Mouse (Mus musculus) heart, postnatal 0 days (tissue): ENCODE results near the gene Sdad1. TPM values are rescaled to one million over a fixed set of nuclear protein-coding genes. Genes with fewer than 3 reads are reported as not detected.
A peak's percentile ranks its signal among the peaks of the same experiment; 100 is the strongest.

ENCODE experiments used
- ATAC-seq: fragments of 200-750 bp; cut with Nextera tagmentation; 2 replicates; pipeline ENCODE4 v1.8.0; 2017; ENCODE audit warnings: low read depth, moderate number of reproducible peaks, moderate library complexity; ENCODE audit not compliant: insufficient read depth
- DNase-seq: peaks from one replicate; pipeline ENCODE4 v3.0.0-alpha.2; 2016; ENCODE audit warnings: low spot score
- H3K27ac ChIP-seq: fragments of 300-500 bp; sonication (generic); 2 replicates; pipeline ENCODE4 v1.5.1; 2014; ENCODE audit warnings: low read depth, mild to moderate bottlenecking
- H3K27me3 ChIP-seq: fragments of 300-500 bp; sonication (generic); 2 replicates; pipeline ENCODE4 v1.6.1; 2014; ENCODE audit warnings: low read length, mixed read lengths; ENCODE audit not compliant: control insufficient read depth, insufficient read depth
- H3K36me3 ChIP-seq: fragments of 300-500 bp; sonication (generic); replicated peaks from 2 replicates; pipeline ENCODE4 v1.6.1; 2014; ENCODE audit warnings: low read length, mixed read lengths; ENCODE audit not compliant: control insufficient read depth, insufficient read depth
- H3K4me1 ChIP-seq: fragments of 300-500 bp; sonication (generic); 2 replicates; pipeline ENCODE4 v1.6.1; 2014; ENCODE audit warnings: antibody characterized with exemption; ENCODE audit not compliant: control insufficient read depth, insufficient read depth
- H3K4me2 ChIP-seq: fragments of 300-500 bp; sonication (generic); 2 replicates; pipeline ENCODE4 v1.6.1; 2014; ENCODE audit warnings: low read depth, mild to moderate bottlenecking, low read length, moderate library complexity
- H3K4me3 ChIP-seq: fragments of 300-500 bp; sonication (generic); 2 replicates; pipeline ENCODE4 v1.5.1; 2014; ENCODE audit warnings: low read depth, low read length
- H3K9ac ChIP-seq: fragments of 300-500 bp; sonication (generic); replicated peaks from 2 replicates; pipeline ENCODE4 v1.6.1; 2014; ENCODE audit warnings: low read depth, low read length, mixed read lengths
- H3K9me3 ChIP-seq: fragments of 300-500 bp; sonication (generic); replicated peaks from 2 replicates; pipeline ENCODE4 v1.6.1; 2016; ENCODE audit warnings: low read length; ENCODE audit not compliant: control insufficient read depth
- CTCF ChIP-seq: IDR thresholded peaks from 2 replicates; pipeline ENCODE4 v1.5.1; 2016; ENCODE audit warnings: antibody characterized with exemption, control low read depth, low read depth
- EP300 ChIP-seq: IDR thresholded peaks from 2 replicates; pipeline ENCODE4 v1.6.1; 2016; ENCODE audit warnings: antibody characterized with exemption, low read depth
- WGBS: fragments of 180-500 bp; shearing (Covaris S2); extraction: QIAGEN DNeasy Blood & Tissue Kit; methylation state at CpG from one replicate; pipeline ENCODE4 v1.1.7; 2014; 5-methylcytosine and 5-hydroxymethylcytosine counted together
- polyA plus RNA-seq: library from polyadenylated mRNA; unstranded; fragments of >200 nt; fragmentation: Nextera tagmentation; extraction: Ambion mirVana; gene quantifications from 2 replicates; pipeline ENCODE4 v1.2.1, GENCODE M21; 2015
- total RNA-seq: library from RNA; depleted of rRNA; stranded (reverse); fragments of >200 nt; gene quantifications from 2 replicates; pipeline ENCODE4 v1.2.3, GENCODE M21; 2014; ENCODE audit warnings: low replicate concordance

Sdad1 gene
- total and polyA plus RNA-seq, 2 experiments from 2014 or later: 13.8 to 37.0 TPM

- H3K36me3 ChIP-seq: no peaks in the 10 kb centered on the region
- H3K27ac ChIP-seq: peak within 1 kb of the TSS; percentile 72
- TF ChIP-seq CTCF (peak; percentile 60), EP300 (no peak)
- H3K9ac ChIP-seq: peak within 1 kb of the TSS; percentile 63
- ATAC-seq (peak; percentile 92), DNase-seq (peak; percentile 86)
- peak within 1 kb of the TSS; percentile 75 for H3K4me3 ChIP-seq
- H3K4me2 ChIP-seq: peak within 1 kb of the TSS; percentile 96
- H3K9me3 ChIP-seq: no peaks in the 10 kb centered on the region
- peaks cover 11% of the 10 kb centered on the region for H3K4me1 ChIP-seq
- 3% methylated on average over 54 of the region's 54 CpGs for WGBS
- no peaks in the 10 kb centered on the region; the same call in 1 of the 2 replicates for H3K27me3 ChIP-seq
Measured at GRCm38 (mm10) chr5:92277437-92278394, 32.6 kb downstream of the Sdad1 start, which contains the start of gene Naaa. Gene Naaa, minus strand, starts transcription at chr5:92278170.

GRCm38 (mm10) chr5:92270496-92270895 is 39.8 kb downstream of the Sdad1 start:
- H3K4me2 ChIP-seq: no peak overlapping the region
- no peak for DNase-seq
- no peak for ATAC-seq
- no peak overlapping the region for H3K27ac ChIP-seq
- H3K27me3 ChIP-seq: no peaks in the 10 kb centered on the region
- H3K9ac ChIP-seq: no peak overlapping the region
- no peaks in the 10 kb centered on the region for H3K4me1 ChIP-seq
- H3K36me3 ChIP-seq: no peaks in the 10 kb centered on the region
- TF ChIP-seq EP300 (no peak), CTCF (no peak)
- H3K9me3 ChIP-seq: no peaks in the 10 kb centered on the region
- 71% methylated on average over 7 of the region's 7 CpGs for WGBS
- H3K4me3 ChIP-seq: no peak overlapping the region

- H3K4me1 ChIP-seq: 0 out of 2 replicates have a peak, but pooled peaks cover 11% of the 10 kb centered on the region
- H3K27ac ChIP-seq: 0 out of 2 replicates have a peak overlapping the region, but pooled peaks have one; percentile 11
- H3K9me3 ChIP-seq: no peaks in the 10 kb centered on the region
- no peaks in the 10 kb centered on the region for H3K36me3 ChIP-seq
- H3K4me2 ChIP-seq: no peak overlapping the region
- TF ChIP-seq CTCF (no peak), EP300 (no peak)
- 11% methylated on average over 4 of the region's 4 CpGs for WGBS
- DNase-seq: peak; percentile 88
- H3K27me3 ChIP-seq: no peaks in the 10 kb centered on the region
- peak; percentile 92 for ATAC-seq
- no peak overlapping the region for H3K9ac ChIP-seq
- H3K4me3 ChIP-seq: no peak overlapping the region
Measured at GRCm38 (mm10) chr5:92263761-92264359, 46.4 kb downstream of the Sdad1 start.

- WGBS: 84% methylated on average over 8 of the region's 8 CpGs
Measured at GRCm38 (mm10) chr5:92262646-92263045, 47.6 kb downstream of the Sdad1 start.

GRCm38 (mm10) chr5:92256218-92256617 is 54.1 kb downstream of the Sdad1 start, which contains the start of gene Ppef2:
Gene Ppef2, minus strand, starts transcription at chr5:92256278.
- Histone ChIP-seq H3K4me3 (no peak within 1 kb of the TSS), H3K9me3 (no peaks in the 10 kb centered on the region), H3K9ac (no peak within 1 kb of the TSS), H3K4me2 (no peak within 1 kb of the TSS), H3K27ac (no peak within 1 kb of the TSS), H3K27me3 (no peaks in the 10 kb centered on the region), H3K36me3 (no peaks in the 10 kb centered on the region), H3K4me1 (no peaks in the 10 kb centered on the region)
- TF ChIP-seq EP300: no peak
- TF ChIP-seq CTCF: no peak
- ATAC-seq: no peak
- DNase-seq: no peak
- WGBS: 31% methylated on average over 6 of the region's 6 CpGs

More at GRCm38 (mm10) chr5:92262646-92263045, 47.6 kb downstream of the Sdad1 start:
- Histone ChIP-seq H3K27me3 (no peaks in the 10 kb centered on the region), H3K27ac (no peak overlapping the region), H3K36me3 (no peaks in the 10 kb centered on the region), H3K4me1 (0 out of 2 replicates have a peak, but pooled peaks cover 11% of the 10 kb centered on the region), H3K4me2 (no peak overlapping the region), H3K9me3 (no peaks in the 10 kb centered on the region), H3K9ac (no peak overlapping the region), H3K4me3 (no peak overlapping the region)
- DNase-seq (no peak), ATAC-seq (no peak)
- no peak for TF ChIP-seq CTCF
- TF ChIP-seq EP300: no peak
